Mouse (Mus musculus) heart, embryonic 14.5 days (tissue): ENCODE data around the gene Tmbim1. TPM values are rescaled to one million over a fixed set of nuclear protein-coding genes. Genes with fewer than 3 reads are reported as not detected.

Experiments
- ATAC-seq: fragments of 200-750 bp; cut with Nextera tagmentation; 2 replicates; pipeline ENCODE4 v1.8.0; 2017; ENCODE audit warnings: low read depth, moderate TSS enrichment; ENCODE audit not compliant: insufficient number of reproducible peaks, insufficient read depth, low FRiP score
- H3K27ac ChIP-seq, 2 experiments: fragments of 200-500 bp in 1 of 2; fragments of 300-500 bp in 1 of 2; sonication (generic) in 1 of 2; replicated peaks in 1 of 2; 2 replicates each; pipeline ENCODE4 v1.5.1; 2012 to 2014; ENCODE audit warnings: low read depth in 2 of 2, low read length in 2 of 2, control low read depth in 1 of 2, mild to moderate bottlenecking in 1 of 2, mixed read lengths in 1 of 2; ENCODE audit not compliant: control insufficient read depth in 1 of 2, insufficient read depth in 1 of 2
- H3K27me3 ChIP-seq: fragments of 300-500 bp; sonication (generic); 2 replicates; pipeline ENCODE4 v1.6.1; 2014; ENCODE audit warnings: mild to moderate bottlenecking, low read length, control low read depth; ENCODE audit not compliant: control insufficient read depth, insufficient read depth
- H3K36me3 ChIP-seq: fragments of 300-500 bp; sonication (generic); 2 replicates; pipeline ENCODE4 v1.6.1; 2014; ENCODE audit warnings: mild to moderate bottlenecking, control low read depth, low read length, mixed read lengths; ENCODE audit not compliant: control insufficient read depth, insufficient read depth
- H3K4me1 ChIP-seq, 2 experiments: fragments of 200-500 bp in 1 of 2; fragments of 300-500 bp in 1 of 2; sonication (generic) in 1 of 2; 2 replicates each; pipeline ENCODE4 v1.6.1; 2012 to 2014; ENCODE audit warnings: low read length in 2 of 2, control low read depth in 1 of 2, mixed read lengths in 1 of 2; ENCODE audit not compliant: control insufficient read depth in 2 of 2, insufficient read depth in 2 of 2
- H3K4me2 ChIP-seq: fragments of 300-500 bp; sonication (generic); 2 replicates; pipeline ENCODE4 v1.6.1; 2014; ENCODE audit warnings: mild to moderate bottlenecking, low read length
- H3K4me3 ChIP-seq, 2 experiments: fragments of 200-500 bp in 1 of 2; fragments of 300-500 bp in 1 of 2; sonication (generic) in 1 of 2; 2 replicates each; pipeline ENCODE4 v1.5.1; 2012 to 2014; ENCODE audit warnings: low read length in 2 of 2, mild to moderate bottlenecking in 2 of 2, control low read depth in 1 of 2, low read depth in 1 of 2, moderate library complexity in 1 of 2; ENCODE audit not compliant: control insufficient read depth in 1 of 2, insufficient read depth in 1 of 2
- H3K9ac ChIP-seq: fragments of 300-500 bp; sonication (generic); 2 replicates; pipeline ENCODE4 v1.6.1; 2014; ENCODE audit warnings: mild to moderate bottlenecking, low read length
- H3K9me3 ChIP-seq: fragments of 300-500 bp; sonication (generic); 2 replicates; pipeline ENCODE4 v1.6.1; 2016; ENCODE audit warnings: low read length, control low read depth; ENCODE audit not compliant: control insufficient read depth
- WGBS: fragments of 180-500 bp; shearing (Covaris S2); extraction: QIAGEN DNeasy Blood & Tissue Kit; methylation state at CpG from one replicate; pipeline ENCODE4 v1.1.7; 2014; 5-methylcytosine and 5-hydroxymethylcytosine counted together
- polyA plus RNA-seq: library from polyadenylated mRNA; unstranded; fragments of >200 nt; fragmentation: Nextera tagmentation; extraction: Ambion mirVana; gene quantifications from 2 replicates; pipeline ENCODE4 v1.2.1, GENCODE M21; 2014

Tmbim1 gene
- polyA plus RNA-seq, 1 experiment from 2014 or later, result 40.5 TPM

GRCm38 (mm10) chr1:74300347-74301110, 4.9 kb downstream of the Tmbim1 start:
- 45% methylated on average over 6 of the region's 6 CpGs for WGBS
- Histone ChIP-seq H3K27me3 (no peaks in the 10 kb centered on the region), H3K9me3 (no peaks in the 10 kb centered on the region), H3K4me3 (no peak overlapping the region), H3K36me3 (peaks cover 29% of the 10 kb centered on the region; the same call in 1 of the 2 replicates), H3K27ac (peak overlapping the region; percentile 6 to 100; a peak in 3 of 4 replicates), H3K4me2 (peak overlapping the region; percentile 40), H3K4me1 (peaks cover 51 to 83% of the 10 kb centered on the region in 2 experiments), H3K9ac (peak overlapping the region; percentile 61)
- no peak for ATAC-seq

- peak overlapping the region; percentile 19 for H3K4me2 ChIP-seq
- peak overlapping the region; percentile 57 for H3K9ac ChIP-seq
- H3K4me1 ChIP-seq, result peaks cover 62 to 88% of the 10 kb centered on the region in 2 experiments
- peaks cover 31% of the 10 kb centered on the region for H3K36me3 ChIP-seq
- no peaks in the 10 kb centered on the region for H3K9me3 ChIP-seq
- H3K4me3 ChIP-seq, result no peak overlapping the region
- H3K27ac ChIP-seq, result peak overlapping the region in 1 of 2 experiments; percentile 100; a peak in 2 of 4 replicates
- no peaks in the 10 kb centered on the region for H3K27me3 ChIP-seq
- 38% methylated on average over 5 of the region's 5 CpGs for whole genome bisulfite sequencing
- no peak for ATAC-seq
Measured at GRCm38 (mm10) chr1:74298996-74299395, 6.4 kb downstream of the Tmbim1 start.

GRCm38 (mm10) chr1:74298157-74298750, 7.2 kb downstream of the Tmbim1 start:
- Histone ChIP-seq H3K4me1 (peaks cover 68 to 95% of the 10 kb centered on the region in 2 experiments), H3K9ac (peak overlapping the region; percentile 57)

GRCm38 (mm10) chr1:74297269-74297668, 8.2 kb downstream of the Tmbim1 start:
- 30% methylated on average over 3 of the region's 3 CpGs for WGBS

More at GRCm38 (mm10) chr1:74298157-74298750, 7.2 kb downstream of the Tmbim1 start:
- no peak overlapping the region for H3K4me2 ChIP-seq
- no peaks in the 10 kb centered on the region for H3K9me3 ChIP-seq
- no peak overlapping the region for H3K4me3 ChIP-seq
- whole genome bisulfite sequencing, result 89% methylated on average over 5 of the region's 5 CpGs
- H3K36me3 ChIP-seq, result peaks cover 38% of the 10 kb centered on the region
- H3K27me3 ChIP-seq, result no peaks in the 10 kb centered on the region
- H3K27ac ChIP-seq, result peak overlapping the region; percentile 8 to 100; a peak in 2 of 4 replicates
- no peak for ATAC-seq

GRCm38 (mm10) chr1:74296477-74296876, 8.9 kb downstream of the Tmbim1 start:
- peak overlapping the region; percentile 74 for H3K4me2 ChIP-seq
- WGBS, result 18% methylated on average over 6 of the region's 6 CpGs
- no peak for ATAC-seq
- peaks cover 49% of the 10 kb centered on the region for H3K36me3 ChIP-seq
- H3K27me3 ChIP-seq, result no peaks in the 10 kb centered on the region
- peaks cover 66 to 90% of the 10 kb centered on the region in 2 experiments for H3K4me1 ChIP-seq
- H3K9me3 ChIP-seq, result no peaks in the 10 kb centered on the region
- peak overlapping the region; percentile 98 to 100 for H3K27ac ChIP-seq
- peak overlapping the region; percentile 8 to 36; a peak in 3 of 4 replicates for H3K4me3 ChIP-seq
- peak overlapping the region; percentile 77 for H3K9ac ChIP-seq

More at GRCm38 (mm10) chr1:74297269-74297668, 8.2 kb downstream of the Tmbim1 start:
- H3K9me3 ChIP-seq, result no peaks in the 10 kb centered on the region
- H3K4me3 ChIP-seq, result 0 out of 4 replicates have a peak overlapping the region, but pooled peaks of 1 of the 2 experiments have one; percentile 36
- H3K36me3 ChIP-seq, result peaks cover 47% of the 10 kb centered on the region
- H3K4me2 ChIP-seq, result peak overlapping the region; percentile 74
- no peak for ATAC-seq
- H3K27ac ChIP-seq, result peak overlapping the region; percentile 98 to 100
- H3K9ac ChIP-seq, result peak overlapping the region; percentile 77; the same call in 1 of the 2 replicates
- H3K4me1 ChIP-seq, result peaks cover 67 to 93% of the 10 kb centered on the region in 2 experiments
- H3K27me3 ChIP-seq, result no peaks in the 10 kb centered on the region

- peak overlapping the region; percentile 98 to 100 for H3K27ac ChIP-seq
- no peaks in the 10 kb centered on the region for H3K27me3 ChIP-seq
- WGBS, result 3% methylated on average over 9 of the region's 9 CpGs
- H3K4me1 ChIP-seq, result peaks cover 72 to 92% of the 10 kb centered on the region in 2 experiments
- ATAC-seq, result peak; percentile 85
- peak overlapping the region; percentile 77 for H3K9ac ChIP-seq
- peaks cover 52% of the 10 kb centered on the region for H3K36me3 ChIP-seq
- peak overlapping the region; percentile 26 to 36 for H3K4me3 ChIP-seq
- H3K9me3 ChIP-seq, result no peaks in the 10 kb centered on the region
- H3K4me2 ChIP-seq, result peak overlapping the region; percentile 74
Measured at GRCm38 (mm10) chr1:74295456-74296171, 9.8 kb downstream of the Tmbim1 start.
